Mouse (Mus musculus) gastrocnemius, postnatal 14 days (tissue): ENCODE data around the gene Mrpl45. TPM values are rescaled to one million over a fixed set of nuclear protein-coding genes. Genes with fewer than 3 reads are reported as not detected.
"Not testable (repeated sequence)": the region's sequence is repeated elsewhere in the genome, so short reads cannot be mapped to it uniquely, and the experiment has no call there.

Source experiments
- DNase-seq: peaks from one replicate; pipeline ENCODE4 v3.0.0; 2021; ENCODE audit warnings: mixed read lengths
- intact Hi-C: fragments of 180-260 bp; cut with DNase I; formaldehyde crosslinking; loops from one replicate; pipeline ENCODE4 v1.15.1; 2025; ENCODE audit warnings: low total_unique reads
- total RNA-seq, 2 experiments: library from RNA; stranded (reverse); gene quantifications; 2 replicates each; pipeline ENCODE4 v1.2.3; 2021

The Mrpl45 gene
- total RNA-seq, 2 experiments from 2014 or later: 32.0 to 36.0 TPM

- intact Hi-C loops: loop anchor here (5.0 kb wide), 1 partner anchor 40 kb away; the partner anchor contains the start of gene Npepps
- DNase-seq: not testable (repeated sequence)
Measured at GRCm38 (mm10) chr11:97321894-97322600, 6.5 kb downstream of the Mrpl45 start.

GRCm38 (mm10) chr11:97325224-97325623, 9.7 kb downstream of the Mrpl45 start:
- DNase-seq: no peak
- intact Hi-C loops: no loop called here

- peak; percentile 54 for DNase-seq
- intact Hi-C loops: no loop called here
Measured at GRCm38 (mm10) chr11:97328148-97328547, 12.6 kb downstream of the Mrpl45 start.

- intact Hi-C loops: no loop called here
- no peak for DNase-seq
Measured at GRCm38 (mm10) chr11:97330315-97330714, 14.8 kb downstream of the Mrpl45 start.

- no peak for DNase-seq
- intact Hi-C loops: no loop called here
Measured at GRCm38 (mm10) chr11:97331231-97332190, 16.0 kb downstream of the Mrpl45 start.

GRCm38 (mm10) chr11:97333044-97333443, 17.5 kb downstream of the Mrpl45 start:
- intact Hi-C loops: no loop called here
- DNase-seq: no peak

GRCm38 (mm10) chr11:97333896-97334295, 18.4 kb downstream of the Mrpl45 start:
- intact Hi-C loops: no loop called here

GRCm38 (mm10) chr11:97334400-97334799, 18.9 kb downstream of the Mrpl45 start:
- DNase-seq: no peak
- intact Hi-C loops: no loop called here

More at GRCm38 (mm10) chr11:97333896-97334295, 18.4 kb downstream of the Mrpl45 start:
- DNase-seq: no peak

- no peak for DNase-seq
- intact Hi-C loops: no loop called here
Measured at GRCm38 (mm10) chr11:97336238-97336637, 20.7 kb downstream of the Mrpl45 start.

- intact Hi-C loops: no loop called here
Measured at GRCm38 (mm10) chr11:97336751-97337345, 21.3 kb downstream of the Mrpl45 start.

GRCm38 (mm10) chr11:97337363-97337762, 21.8 kb downstream of the Mrpl45 start:
- DNase-seq: no peak
- intact Hi-C loops: no loop called here

More at GRCm38 (mm10) chr11:97336751-97337345, 21.3 kb downstream of the Mrpl45 start:
- DNase-seq: no peak

GRCm38 (mm10) chr11:97338302-97338976, 22.9 kb downstream of the Mrpl45 start:
- no peak for DNase-seq

GRCm38 (mm10) chr11:97338977-97339315, 23.4 kb downstream of the Mrpl45 start:
- DNase-seq: peak; percentile 74
- intact Hi-C loops: no loop called here

More at GRCm38 (mm10) chr11:97338302-97338976, 22.9 kb downstream of the Mrpl45 start:
- intact Hi-C loops: no loop called here

- intact Hi-C loops: no loop called here
Measured at GRCm38 (mm10) chr11:97343175-97343574, 27.7 kb downstream of the Mrpl45 start.

GRCm38 (mm10) chr11:97343619-97344018, 28.1 kb downstream of the Mrpl45 start:
- DNase-seq: peak; percentile 28
- intact Hi-C loops: no loop called here

More at GRCm38 (mm10) chr11:97343175-97343574, 27.7 kb downstream of the Mrpl45 start:
- DNase-seq: no peak

GRCm38 (mm10) chr11:97345446-97345845, 29.9 kb downstream of the Mrpl45 start:
- no peak for DNase-seq
- intact Hi-C loops: no loop called here

GRCm38 (mm10) chr11:97346383-97346782, 30.9 kb downstream of the Mrpl45 start:
- intact Hi-C loops: no loop called here
- peak; percentile 61 for DNase-seq

- intact Hi-C loops: no loop called here
- DNase-seq: no peak
Measured at GRCm38 (mm10) chr11:97347291-97347690, 31.8 kb downstream of the Mrpl45 start.

- DNase-seq: peak; percentile 66
Measured at GRCm38 (mm10) chr11:97350035-97350434, 34.5 kb downstream of the Mrpl45 start.

More at GRCm38 (mm10) chr11:97350035-97350434, 34.5 kb downstream of the Mrpl45 start:
- intact Hi-C loops: no loop called here
